Mouse (Mus musculus) thymus, postnatal 25 days (tissue): ENCODE results near the gene Kcnmb3.

Experiments used
- DNase-seq: peaks from one replicate; pipeline ENCODE4 v3.0.0; 2022

Kcnmb3 gene

GRCm38 (mm10) chr3:32428921-32429320 is 63.1 kb downstream of the Kcnmb3 start:
- DNase-seq = no peak

- no peak for DNase-seq
These were observed 63.7 kb downstream of the Kcnmb3 start for GRCm38 (mm10) chr3:32428361-32428760.

GRCm38 (mm10) chr3:32427695-32428094 is 64.3 kb downstream of the Kcnmb3 start:
- no peak for DNase-seq
